Mouse (Mus musculus) right cerebral cortex, postnatal 14 days (tissue): ENCODE measurements around the gene Eif5a.
A peak's percentile ranks its signal among the peaks of the same experiment; 100 is the strongest.
"Not testable (repeated sequence)": the region's sequence is repeated elsewhere in the genome, so short reads cannot be mapped to it uniquely, and the experiment has no call there.

Source experiments
- DNase-seq: peaks from one replicate; pipeline ENCODE4 v3.0.0; 2022

The Eif5a gene

GRCm38 (mm10) chr11:69921114-69922011 lies at the start of gene Eif5a:
Eif5a (minus strand) TSS chr11:69921958.
- peak; percentile 100 for DNase-seq

GRCm38 (mm10) chr11:69970775-69971174 lies 49.0 kb upstream of the Eif5a start:
- no peak for DNase-seq

- no peak for DNase-seq
These were observed 48.5 kb upstream of the Eif5a start for GRCm38 (mm10) chr11:69970222-69970621.

GRCm38 (mm10) chr11:69968793-69969192 lies 47.0 kb upstream of the Eif5a start:
- no peak for DNase-seq

GRCm38 (mm10) chr11:69966860-69967517 lies 45.2 kb upstream of the Eif5a start:
- no peak for DNase-seq

GRCm38 (mm10) chr11:69966006-69966859 lies 44.5 kb upstream of the Eif5a start:
- DNase-seq, result no peak

- no peak for DNase-seq
These were observed 43.7 kb upstream of the Eif5a start for GRCm38 (mm10) chr11:69965271-69966005.

- no peak for DNase-seq
These were observed 43.0 kb upstream of the Eif5a start, which contains the start of gene Cldn7 for GRCm38 (mm10) chr11:69964650-69965270. Cldn7 (plus strand) TSS chr11:69964779.

GRCm38 (mm10) chr11:69961841-69962240 lies 40.1 kb upstream of the Eif5a start:
- no peak for DNase-seq

- no peak for DNase-seq
These were observed 38.9 kb upstream of the Eif5a start for GRCm38 (mm10) chr11:69960616-69961015.

- DNase-seq, result no peak
These were observed 34.5 kb upstream of the Eif5a start for GRCm38 (mm10) chr11:69956218-69956617.

- not testable (repeated sequence) for DNase-seq
These were observed 33.9 kb upstream of the Eif5a start for GRCm38 (mm10) chr11:69955618-69956017.

- DNase-seq, result no peak
These were observed 31.6 kb upstream of the Eif5a start for GRCm38 (mm10) chr11:69953267-69953915.

- DNase-seq, result no peak
These were observed 30.5 kb upstream of the Eif5a start for GRCm38 (mm10) chr11:69952274-69952673.

GRCm38 (mm10) chr11:69950807-69951459 lies 29.2 kb upstream of the Eif5a start:
- no peak for DNase-seq

GRCm38 (mm10) chr11:69948763-69949150 lies 27.0 kb upstream of the Eif5a start:
- peak; percentile 80 for DNase-seq

- DNase-seq, result peak; percentile 73
These were observed 26.5 kb upstream of the Eif5a start, which contains the start of gene Slc2a4 for GRCm38 (mm10) chr11:69948066-69948762. Slc2a4 (minus strand) TSS chr11:69948188.

GRCm38 (mm10) chr11:69947337-69948065 lies 25.7 kb upstream of the Eif5a start:
- no peak for DNase-seq
